Mouse (Mus musculus): Measurements from ENCODE around the gene Il27.

The Il27 gene

GRCm38 (mm10) chr7:126606611-126607010, 11.9 kb upstream of the Il27 start:
- peak; percentile 73 for DNase-seq (ENCODE audit: low read depth)

- no peak for DNase-seq (ENCODE audit: low read depth)
Observed at GRCm38 (mm10) chr7:126602650-126603049, 7.9 kb upstream of the Il27 start.

DNA sequence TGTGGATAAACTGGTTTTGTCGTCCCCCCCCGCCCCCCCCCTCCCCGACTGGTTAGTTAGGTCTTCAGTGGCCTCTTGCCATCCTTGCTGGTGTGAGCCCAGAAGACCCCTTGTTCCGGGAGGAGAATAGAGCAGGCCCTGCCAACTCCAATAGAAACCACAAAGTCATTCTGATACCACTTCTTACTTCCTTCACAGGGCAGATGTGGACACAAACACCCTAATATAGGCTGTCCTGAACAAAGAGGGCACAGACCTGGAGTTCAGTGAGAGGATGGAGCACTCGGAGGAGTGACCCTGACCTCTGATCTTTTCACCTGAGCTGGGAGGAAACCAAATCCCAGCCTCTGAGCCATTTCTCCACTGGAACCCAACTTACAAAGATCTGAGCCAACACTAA, 7.2 kb upstream of the Il27 start:
- DNase-seq (ENCODE audit: low read depth): no peak

GRCm38 (mm10) chr7:126598919-126599318, 4.2 kb upstream of the Il27 start:
- peak; percentile 72 for DNase-seq (ENCODE audit: low read depth)

DNA sequence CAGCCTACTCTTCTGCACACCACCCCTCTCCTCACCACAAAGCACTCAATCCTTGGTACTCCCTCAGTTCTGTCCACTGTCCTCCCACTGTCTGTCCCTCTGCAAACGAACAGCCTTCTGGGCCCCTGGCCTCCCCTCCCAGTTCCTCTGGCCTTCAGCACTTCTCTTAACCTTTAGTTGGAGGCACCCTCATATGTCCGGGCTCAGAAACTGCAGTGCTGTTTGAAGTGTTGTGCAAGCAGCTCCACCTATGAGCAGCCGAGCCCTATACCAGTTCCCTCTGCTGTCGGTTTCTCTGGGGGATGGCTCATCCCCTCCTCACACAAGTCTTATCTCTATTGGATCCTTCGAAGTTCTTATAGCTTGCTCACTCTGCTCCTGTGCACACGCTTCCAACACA, 1.7 kb upstream of the Il27 start:
- peak; percentile 62 for DNase-seq (ENCODE audit: low read depth)

- no peak for DNase-seq (ENCODE audit: low read depth)
Observed at GRCm38 (mm10) chr7:126595890-126596289, 1.1 kb upstream of the Il27 start.

DNA sequence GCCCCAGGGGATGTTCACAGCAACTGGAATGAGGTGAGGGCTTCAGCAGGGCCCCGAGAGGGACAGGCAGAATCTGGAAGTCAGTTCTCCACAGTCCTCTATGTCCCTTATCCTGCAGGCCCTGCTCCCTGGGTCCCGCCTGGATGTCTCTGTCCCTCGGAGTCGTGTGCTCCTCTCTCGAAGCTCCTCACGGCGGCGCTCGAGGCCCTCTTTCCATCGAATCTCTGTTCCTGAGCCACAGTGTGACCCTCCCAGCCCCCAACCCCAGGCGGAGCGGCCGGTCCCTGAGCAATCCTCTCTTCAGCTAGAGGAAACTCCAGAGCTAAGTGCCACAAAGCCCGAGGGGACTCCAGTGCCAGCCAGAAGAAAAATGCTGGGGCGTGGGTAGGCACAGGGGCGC, 7.0 kb downstream of the Il27 start:
- no peak for DNase-seq (ENCODE audit: low read depth)

DNA sequence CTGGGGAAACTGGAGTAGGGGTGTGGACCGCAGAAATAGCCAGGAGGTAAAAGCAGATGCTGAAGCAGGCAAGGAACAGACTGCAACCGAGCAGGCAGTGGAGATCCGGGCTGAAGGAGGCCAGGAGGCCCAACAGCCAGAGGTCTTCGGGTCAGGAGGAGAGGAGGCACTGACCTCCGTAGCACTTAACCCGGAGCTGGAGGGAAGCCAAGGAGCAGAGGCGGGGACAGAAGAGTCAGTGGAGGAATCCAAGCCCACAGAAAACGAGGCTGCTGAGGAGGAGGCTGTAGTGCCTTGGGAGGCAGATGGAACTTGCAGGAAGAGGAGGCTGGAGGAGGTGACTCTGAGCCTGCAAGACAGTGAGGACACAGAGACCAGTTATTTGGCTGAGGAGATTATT, 7.9 kb downstream of the Il27 start:
- DNase-seq (ENCODE audit: low read depth): no peak

GRCm38 (mm10) chr7:126585717-126586116, 9.0 kb downstream of the Il27 start, which contains the start of gene Cln3:
TSS of gene Cln3 (minus strand) at chr7:126585817.
- DNase-seq (ENCODE audit: low read depth): no peak

- peak; percentile 86 for DNase-seq (ENCODE audit: low read depth)
Observed at GRCm38 (mm10) chr7:126584506-126584977, 10.2 kb downstream of the Il27 start, which contains the start of gene Apobr. TSS of gene Apobr (plus strand) at chr7:126584942.

- peak; percentile 57 for DNase-seq (ENCODE audit: low read depth)
Observed at GRCm38 (mm10) chr7:126583761-126584160, 11.0 kb downstream of the Il27 start.

DNA sequence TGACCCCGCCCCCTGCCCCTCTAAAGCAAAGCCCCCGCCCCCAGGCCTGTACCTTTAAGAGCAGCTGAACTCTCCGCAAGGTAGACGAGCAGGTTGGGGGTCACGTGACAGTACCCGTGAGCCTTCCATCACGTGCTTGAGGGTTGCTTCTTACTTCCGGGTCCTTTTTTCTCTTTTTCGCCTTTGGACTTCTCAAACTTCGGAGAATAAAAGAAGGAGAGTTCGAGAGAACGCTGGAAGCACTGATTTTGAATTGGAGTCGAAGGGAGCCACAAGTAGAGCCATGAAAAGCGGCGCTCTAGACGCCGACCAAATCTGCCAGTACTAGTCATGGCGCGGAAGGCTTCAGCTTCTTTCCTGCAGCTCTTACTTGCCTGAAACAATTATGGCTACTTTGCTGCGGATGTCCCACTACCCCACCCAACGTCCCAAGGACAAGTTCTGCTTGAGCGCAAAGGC, 11.5 kb downstream of the Il27 start:
- peak; percentile 93 for DNase-seq (ENCODE audit: low read depth)

GRCm38 (mm10) chr7:126582759-126583158, 12.0 kb downstream of the Il27 start:
- DNase-seq (ENCODE audit: low read depth): no peak

- no peak for DNase-seq (ENCODE audit: low read depth)
Observed at GRCm38 (mm10) chr7:126581661-126582060, 13.1 kb downstream of the Il27 start.

- DNase-seq (ENCODE audit: low read depth): no peak
Observed at GRCm38 (mm10) chr7:126579172-126579571, 15.6 kb downstream of the Il27 start.

DNA sequence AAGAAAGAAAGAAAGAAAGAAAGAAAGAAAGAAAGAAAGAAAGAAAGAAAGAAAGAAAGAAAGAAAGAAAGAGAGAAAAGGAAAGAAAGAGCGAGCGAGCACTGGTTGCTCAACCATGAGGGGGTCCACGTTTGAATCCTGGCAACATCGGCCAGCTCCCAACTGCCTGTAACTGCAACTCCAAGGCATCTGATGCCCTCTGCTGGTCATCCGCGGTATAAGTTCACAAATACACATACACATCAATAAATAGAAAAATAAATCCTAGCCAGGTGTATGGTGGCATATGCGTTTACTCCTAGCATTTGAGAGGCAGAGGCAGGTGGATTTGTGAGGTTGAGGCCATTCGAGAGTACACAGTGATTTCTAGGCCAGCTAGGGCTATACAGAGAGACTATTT, 17.8 kb downstream of the Il27 start:
- DNase-seq (ENCODE audit: low read depth): peak; percentile 80

- DNase-seq (ENCODE audit: low read depth): peak; percentile 96
Observed at GRCm38 (mm10) chr7:126566094-126566765, 28.5 kb downstream of the Il27 start, which contains the start of gene Eif3c. TSS of gene Eif3c (minus strand) at chr7:126566411.

GRCm38 (mm10) chr7:126565693-126566092, 29.0 kb downstream of the Il27 start:
- peak; percentile 74 for DNase-seq (ENCODE audit: low read depth)

GRCm38 (mm10) chr7:126556635-126557034, 38.1 kb downstream of the Il27 start:
- no peak for DNase-seq (ENCODE audit: low read depth)

- DNase-seq (ENCODE audit: low read depth): peak; percentile 50
Observed at GRCm38 (mm10) chr7:126554796-126555195, 39.9 kb downstream of the Il27 start.

- peak; percentile 55 for DNase-seq (ENCODE audit: low read depth)
Observed at GRCm38 (mm10) chr7:126545631-126546030, 49.1 kb downstream of the Il27 start.

- no peak for DNase-seq (ENCODE audit: low read depth)
Observed at GRCm38 (mm10) chr7:126541661-126542060, 53.1 kb downstream of the Il27 start.
